Mouse (Mus musculus) hindbrain, embryonic 16.5 days (tissue): ENCODE measurements at regions not wholly inside any gene's neighbourhood (a gene's known extent, or its start where the extent isn't known, plus 50 kb on each side); places are given as distances from the start of the nearest gene placed in this dataset.

Experiments
- ATAC-seq: fragments of 200-750 bp; cut with Nextera tagmentation; 2 replicates; pipeline ENCODE4 v1.8.0; 2017; ENCODE audit warnings: moderate TSS enrichment, moderate library complexity
- H3K27ac ChIP-seq: fragments of 300-500 bp; sonication (generic); 2 replicates; pipeline ENCODE4 v1.5.1; 2014; ENCODE audit warnings: low read depth, mild to moderate bottlenecking, control low read depth, low read length, moderate library complexity
- H3K27me3 ChIP-seq: fragments of 300-500 bp; sonication (generic); replicated peaks from 2 replicates; pipeline ENCODE4 v1.6.1; 2014; ENCODE audit warnings: low read length; ENCODE audit not compliant: control insufficient read depth, insufficient read depth
- H3K36me3 ChIP-seq: fragments of 300-500 bp; sonication (generic); 2 replicates; pipeline ENCODE4 v1.6.1; 2014; ENCODE audit warnings: mild to moderate bottlenecking, low read length, moderate library complexity, mixed read lengths; ENCODE audit not compliant: control insufficient read depth, insufficient read depth
- H3K4me1 ChIP-seq: fragments of 300-500 bp; sonication (generic); 2 replicates; pipeline ENCODE4 v1.6.1; 2014; ENCODE audit warnings: low read depth, low read length; ENCODE audit not compliant: control insufficient read depth, insufficient read depth
- H3K4me2 ChIP-seq: fragments of 300-500 bp; sonication (generic); 2 replicates; pipeline ENCODE4 v1.6.1; 2014; ENCODE audit warnings: mild to moderate bottlenecking, low read length, control low read depth, moderate library complexity
- H3K4me3 ChIP-seq: fragments of 300-500 bp; sonication (generic); 2 replicates; pipeline ENCODE4 v1.5.1; 2014; ENCODE audit warnings: mild to moderate bottlenecking, low read length, control low read depth, moderate library complexity
- H3K9ac ChIP-seq: fragments of 300-500 bp; sonication (generic); 2 replicates; pipeline ENCODE4 v1.6.1; 2014; ENCODE audit warnings: low read depth, mild to moderate bottlenecking, control low read depth, low read length, moderate library complexity
- H3K9me3 ChIP-seq: fragments of 300-500 bp; sonication (generic); 2 replicates; pipeline ENCODE4 v1.6.1; 2014; ENCODE audit warnings: mild to moderate bottlenecking, low read length, moderate library complexity; ENCODE audit not compliant: control insufficient read depth
- WGBS: fragments of 180-500 bp; shearing (Covaris S2); extraction: QIAGEN DNeasy Blood & Tissue Kit; methylation state at CpG from one replicate; pipeline ENCODE4 v1.1.7; 2014; 5-methylcytosine and 5-hydroxymethylcytosine counted together

- H3K4me3 ChIP-seq: no peak overlapping the region
- no peaks in the 10 kb centered on the region; the same call in 1 of the 2 replicates for H3K27me3 ChIP-seq
- H3K4me2 ChIP-seq: no peak overlapping the region
- ATAC-seq: no peak
- no peak overlapping the region for H3K9ac ChIP-seq
- no peak overlapping the region for H3K27ac ChIP-seq
- peaks cover 4% of the 10 kb centered on the region; the same call in 1 of the 2 replicates for H3K9me3 ChIP-seq
- no peaks in the 10 kb centered on the region for H3K36me3 ChIP-seq
- H3K4me1 ChIP-seq: no peaks in the 10 kb centered on the region
Observed at GRCm38 (mm10) chr8:89582566-89582965, 538.6 kb upstream of the Sall1 start.

GRCm38 (mm10) chr8:89571816-89572215 is 527.9 kb upstream of the Sall1 start:
- Histone ChIP-seq H3K27me3 (peaks cover 7% of the 10 kb centered on the region), H3K4me2 (peak overlapping the region; percentile 38), H3K4me1 (peaks cover 3% of the 10 kb centered on the region; the same call in 1 of the 2 replicates), H3K4me3 (no peak overlapping the region), H3K36me3 (no peaks in the 10 kb centered on the region), H3K27ac (no peak overlapping the region), H3K9me3 (no peaks in the 10 kb centered on the region), H3K9ac (peak overlapping the region; percentile 42)
- peak; percentile 80 for ATAC-seq
- 1% methylated on average over 13 of the region's 13 CpGs for WGBS

- 37% methylated on average over 10 of the region's 10 CpGs for WGBS
- H3K27ac ChIP-seq: no peak overlapping the region
- ATAC-seq: no peak
- H3K36me3 ChIP-seq: no peaks in the 10 kb centered on the region
- peaks cover 9% of the 10 kb centered on the region for H3K27me3 ChIP-seq
- H3K4me2 ChIP-seq: no peak overlapping the region
- H3K4me3 ChIP-seq: no peak overlapping the region
- peaks cover 3% of the 10 kb centered on the region; the same call in 1 of the 2 replicates for H3K4me1 ChIP-seq
- no peak overlapping the region for H3K9ac ChIP-seq
- H3K9me3 ChIP-seq: no peaks in the 10 kb centered on the region
Observed at GRCm38 (mm10) chr8:89570639-89571325, 526.8 kb upstream of the Sall1 start.

- Histone ChIP-seq H3K4me1 (peaks cover 3% of the 10 kb centered on the region; the same call in 1 of the 2 replicates), H3K9ac (no peak overlapping the region), H3K4me3 (no peak overlapping the region), H3K27me3 (peaks cover 9% of the 10 kb centered on the region), H3K4me2 (peak overlapping the region; percentile 20; the same call in 1 of the 2 replicates), H3K9me3 (no peaks in the 10 kb centered on the region), H3K27ac (no peak overlapping the region), H3K36me3 (no peaks in the 10 kb centered on the region)
- no peak for ATAC-seq
- WGBS: 44% methylated on average over 9 of the region's 9 CpGs
Observed at GRCm38 (mm10) chr8:89569406-89569805, 525.4 kb upstream of the Sall1 start.

GRCm38 (mm10) chr8:89568641-89569040 is 524.7 kb upstream of the Sall1 start:
- WGBS: 42% methylated on average over 7 of the region's 7 CpGs
- H3K27me3 ChIP-seq: peaks cover 9% of the 10 kb centered on the region
- H3K9me3 ChIP-seq: no peaks in the 10 kb centered on the region

GRCm38 (mm10) chr8:89566986-89567385 is 523.0 kb upstream of the Sall1 start:
- Histone ChIP-seq H3K4me3 (no peak overlapping the region), H3K27me3 (peaks cover 4% of the 10 kb centered on the region), H3K4me1 (peaks cover 1% of the 10 kb centered on the region; the same call in 1 of the 2 replicates), H3K36me3 (no peaks in the 10 kb centered on the region), H3K9me3 (no peaks in the 10 kb centered on the region), H3K9ac (no peak overlapping the region), H3K27ac (no peak overlapping the region), H3K4me2 (no peak overlapping the region)
- 58% methylated on average over 7 of the region's 7 CpGs for WGBS
- no peak for ATAC-seq

More at GRCm38 (mm10) chr8:89568641-89569040, 524.7 kb upstream of the Sall1 start:
- H3K9ac ChIP-seq: no peak overlapping the region
- no peak for ATAC-seq
- peaks cover 3% of the 10 kb centered on the region; the same call in 1 of the 2 replicates for H3K4me1 ChIP-seq
- no peaks in the 10 kb centered on the region for H3K36me3 ChIP-seq
- H3K4me2 ChIP-seq: no peak overlapping the region
- no peak overlapping the region for H3K4me3 ChIP-seq
- no peak overlapping the region for H3K27ac ChIP-seq

- H3K9me3 ChIP-seq: no peaks in the 10 kb centered on the region
- no peak overlapping the region for H3K4me2 ChIP-seq
- no peaks in the 10 kb centered on the region for H3K4me1 ChIP-seq
- WGBS: 58% methylated on average over 4 of the region's 4 CpGs
- H3K4me3 ChIP-seq: no peak overlapping the region
- H3K27me3 ChIP-seq: peaks cover 4% of the 10 kb centered on the region
- no peaks in the 10 kb centered on the region for H3K36me3 ChIP-seq
- no peak overlapping the region for H3K27ac ChIP-seq
- H3K9ac ChIP-seq: no peak overlapping the region
- ATAC-seq: no peak
Observed at GRCm38 (mm10) chr8:89566461-89566860, 522.5 kb upstream of the Sall1 start.

- ATAC-seq: no peak
- no peak overlapping the region for H3K27ac ChIP-seq
- H3K4me1 ChIP-seq: no peaks in the 10 kb centered on the region
- H3K9ac ChIP-seq: no peak overlapping the region
- H3K9me3 ChIP-seq: no peaks in the 10 kb centered on the region
- 76% methylated on average over 9 of the region's 9 CpGs for WGBS
- peaks cover 4% of the 10 kb centered on the region for H3K27me3 ChIP-seq
- H3K4me3 ChIP-seq: no peak overlapping the region
- no peak overlapping the region for H3K4me2 ChIP-seq
- no peaks in the 10 kb centered on the region for H3K36me3 ChIP-seq
Observed at GRCm38 (mm10) chr8:89565147-89565826, 521.3 kb upstream of the Sall1 start.

GRCm38 (mm10) chr8:89563544-89563943 is 519.6 kb upstream of the Sall1 start:
- no peaks in the 10 kb centered on the region for H3K4me1 ChIP-seq
- no peak overlapping the region for H3K9ac ChIP-seq
- H3K36me3 ChIP-seq: no peaks in the 10 kb centered on the region
- WGBS: 63% methylated on average over 2 of the region's 2 CpGs
- no peak overlapping the region for H3K4me3 ChIP-seq
- H3K27me3 ChIP-seq: peaks cover 4% of the 10 kb centered on the region
- no peak for ATAC-seq
- no peak overlapping the region for H3K4me2 ChIP-seq
- H3K9me3 ChIP-seq: no peaks in the 10 kb centered on the region
- no peak overlapping the region for H3K27ac ChIP-seq
